Mouse (Mus musculus) left cerebral cortex, postnatal 25 days (tissue): ENCODE measurements around the gene Reps1. TPM values are rescaled to one million over a fixed set of nuclear protein-coding genes. Genes with fewer than 3 reads are reported as not detected.
"Not testable (repeated sequence)": the region's sequence is repeated elsewhere in the genome, so short reads cannot be mapped to it uniquely, and the experiment has no call there.

Experiments used
- DNase-seq, 2 experiments: peaks; one replicate each; pipeline ENCODE4 v3.0.0; 2022; ENCODE audit warnings: low spot score in 2 of 2, mixed read lengths in 1 of 2
- intact Hi-C: fragments of 180-260 bp; cut with DNase I; formaldehyde crosslinking; loops from one replicate; pipeline ENCODE4 v1.15.1; 2025
- total RNA-seq, 2 experiments: library from RNA; stranded (reverse); gene quantifications; 2 replicates each; pipeline ENCODE4 v1.2.3; 2021

The Reps1 gene
- total RNA-seq, 2 experiments from 2014 or later: 51.0 to 58.0 TPM

- intact Hi-C loops: no loop called here
- DNase-seq: no peak
Measured at GRCm38 (mm10) chr10:18130276-18130675, 74.6 kb downstream of the Reps1 start.

GRCm38 (mm10) chr10:18131666-18132650 is 76.3 kb downstream of the Reps1 start:
- no peak for DNase-seq
- intact Hi-C loops: no loop called here

GRCm38 (mm10) chr10:18138853-18139503 is 83.3 kb downstream of the Reps1 start:
- intact Hi-C loops: not testable (repeated sequence)

GRCm38 (mm10) chr10:18139615-18140014 is 84.0 kb downstream of the Reps1 start:
- intact Hi-C loops: no loop called here
- DNase-seq: no peak

More at GRCm38 (mm10) chr10:18138853-18139503, 83.3 kb downstream of the Reps1 start:
- DNase-seq: not testable (repeated sequence)

DNA sequence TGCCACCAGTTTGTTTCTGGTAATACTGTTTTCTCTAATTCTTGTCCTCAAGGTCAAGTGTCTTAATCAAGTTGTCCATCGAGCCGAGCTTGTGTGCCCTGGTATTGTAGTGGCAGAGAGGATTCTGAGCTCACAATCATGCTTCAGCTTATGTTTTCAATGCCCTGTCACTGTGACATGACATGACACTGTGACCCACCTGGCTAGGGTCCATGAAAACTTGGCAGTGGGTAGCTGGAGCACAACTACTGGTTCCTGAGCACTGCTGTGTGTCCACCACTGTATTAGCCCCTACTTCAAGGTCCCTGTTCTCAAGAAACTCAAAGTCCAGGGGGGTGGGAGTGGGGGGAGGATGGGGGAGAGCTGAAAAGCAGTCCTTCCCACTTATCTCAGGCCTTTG is 85.7 kb downstream of the Reps1 start:
- no peak for DNase-seq
- intact Hi-C loops: no loop called here

GRCm38 (mm10) chr10:18142231-18142630 is 86.6 kb downstream of the Reps1 start:
- intact Hi-C loops: no loop called here
- no peak for DNase-seq

DNA sequence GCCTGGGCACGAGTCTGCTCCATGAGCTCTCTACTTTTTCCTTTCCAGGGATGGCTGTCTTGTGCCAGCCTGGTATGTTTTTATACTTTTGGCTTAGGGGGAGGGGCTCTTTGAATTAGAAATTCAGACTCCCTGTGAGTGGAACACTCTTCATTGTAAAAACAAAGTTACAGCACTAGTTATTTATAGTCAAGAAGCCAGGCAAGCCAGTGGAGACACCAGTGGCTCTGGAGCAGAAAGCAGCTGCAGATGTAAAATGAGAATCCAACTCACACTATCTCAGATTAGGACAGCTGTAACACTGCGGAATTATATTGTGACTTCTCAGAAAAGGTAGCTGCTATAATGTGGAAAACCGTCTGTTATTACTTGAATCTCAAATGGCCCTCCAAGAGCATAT is 91.6 kb downstream of the Reps1 start:
- intact Hi-C loops: no loop called here
- no peak for DNase-seq

DNA sequence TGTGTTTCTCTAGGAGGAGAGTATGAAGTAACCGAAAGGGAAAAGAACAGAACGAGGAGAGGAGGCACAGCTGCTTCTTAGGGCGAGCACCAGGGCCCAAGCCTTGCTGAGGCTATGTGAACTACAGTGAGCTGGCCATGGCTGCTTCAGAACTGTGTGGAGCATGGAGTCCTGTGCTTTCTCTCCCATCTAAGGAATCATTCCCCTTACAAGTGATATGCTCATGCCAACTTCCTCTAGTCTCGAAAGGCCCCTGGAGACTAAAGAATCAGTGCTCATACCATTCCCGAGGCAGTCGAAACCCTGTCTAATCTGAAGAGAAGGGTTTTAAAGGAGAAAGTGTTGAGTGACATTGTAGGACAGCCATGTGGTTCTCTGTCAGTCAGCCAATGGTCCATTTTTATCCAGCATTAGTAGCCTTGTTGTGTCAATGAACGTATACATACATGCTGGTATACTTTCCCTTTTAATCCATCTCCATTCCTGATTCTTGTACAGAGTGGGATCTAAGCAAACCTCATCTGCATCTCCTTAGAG is 106.8 kb downstream of the Reps1 start:
- intact Hi-C loops: no loop called here
- no peak for DNase-seq

Other genes starting within 250 kb of the Reps1 start
- gene Heca, start 107.8 kb upstream of the Reps1 start, total RNA-seq: 10 to 100 TPM; 25.1 to 26.0 TPM
- 10 to 100 TPM; 13.3 to 15.0 TPM for gene Abracl, start 32.6 kb upstream of the Reps1 start, total RNA-seq
- under 1 TPM in 1 of 2 experiments, not detected in 1; 0.30 TPM for gene Ect2l, start 155.0 kb downstream of the Reps1 start, total RNA-seq
- gene Ccdc28a, start 179.1 kb downstream of the Reps1 start, total RNA-seq: 10 to 100 TPM; 27.3 to 31.7 TPM